Mouse (Mus musculus) adrenal gland, postnatal 36 days (tissue): ENCODE results near the gene Timm29. TPM values are rescaled to one million over a fixed set of nuclear protein-coding genes. Genes with fewer than 3 reads are reported as not detected.

Source experiments
- DNase-seq, 2 experiments: peaks; one replicate each; pipeline ENCODE4 v3.0.0; 2021; ENCODE audit warnings: mixed read lengths in 1 of 2
- long read RNA-seq, 2 experiments: library from polyadenylated mRNA; stranded (forward); transcript quantifications; one replicate each; pipeline ENCODE4 v2.0.0; 2021; ENCODE audit warnings: borderline sequencing depth in 2 of 2
- total RNA-seq, 2 experiments: library from RNA; stranded (reverse); gene quantifications; 2 replicates each; pipeline ENCODE4 v1.2.3; 2021

Gene Timm29
- 10 to 100 TPM; 57.4 to 68.8 TPM for total RNA-seq
- long read RNA-seq, experiment 1, transcript Timm29-201 (2 exons, 3,170 nt), result major isoform, 43 of 57 reads
- long read RNA-seq, experiment 1, partial matches to known transcripts, result 0 of 57 reads
- long read RNA-seq, experiment 1, other reads (novel, unspliced or antisense), result 14 of 57 reads
- long read RNA-seq, experiment 2, transcript Timm29-201 (2 exons, 3,170 nt), result major isoform, 30 of 32 reads
- long read RNA-seq, experiment 2, partial matches to known transcripts, result 0 of 32 reads
- long read RNA-seq, experiment 2, other reads (novel, unspliced or antisense), result 2 of 32 reads

DNA sequence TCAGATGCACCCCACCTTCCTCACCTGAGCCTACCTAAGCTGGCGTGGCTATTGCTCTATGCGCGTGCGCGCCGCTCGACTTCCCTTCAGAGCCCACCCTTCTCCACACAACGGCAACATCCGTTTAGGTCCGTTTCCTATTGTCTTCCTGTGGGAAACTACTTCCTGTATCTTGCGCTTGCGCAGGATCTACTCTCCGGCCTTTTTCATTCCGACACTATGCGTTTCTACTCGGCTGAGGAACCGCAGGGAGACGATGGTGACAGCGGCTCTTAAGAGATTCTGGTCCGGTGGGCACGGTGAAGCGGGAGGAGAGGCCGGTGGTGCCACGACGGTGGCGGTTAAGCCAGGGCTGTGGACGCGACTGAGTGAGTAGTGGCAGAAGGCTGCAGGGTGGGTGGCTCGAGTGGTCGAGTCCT lies at the start of gene Timm29, which contains the start of gene Yipf2:
Gene Timm29 (plus strand): TSS at position 20 of the 419 bp plus-strand sequence.
Gene Yipf2 (minus strand): TSS at position 126 of the 419 bp plus-strand sequence.
- DNase-seq, result peak; percentile 87 to 88

DNA sequence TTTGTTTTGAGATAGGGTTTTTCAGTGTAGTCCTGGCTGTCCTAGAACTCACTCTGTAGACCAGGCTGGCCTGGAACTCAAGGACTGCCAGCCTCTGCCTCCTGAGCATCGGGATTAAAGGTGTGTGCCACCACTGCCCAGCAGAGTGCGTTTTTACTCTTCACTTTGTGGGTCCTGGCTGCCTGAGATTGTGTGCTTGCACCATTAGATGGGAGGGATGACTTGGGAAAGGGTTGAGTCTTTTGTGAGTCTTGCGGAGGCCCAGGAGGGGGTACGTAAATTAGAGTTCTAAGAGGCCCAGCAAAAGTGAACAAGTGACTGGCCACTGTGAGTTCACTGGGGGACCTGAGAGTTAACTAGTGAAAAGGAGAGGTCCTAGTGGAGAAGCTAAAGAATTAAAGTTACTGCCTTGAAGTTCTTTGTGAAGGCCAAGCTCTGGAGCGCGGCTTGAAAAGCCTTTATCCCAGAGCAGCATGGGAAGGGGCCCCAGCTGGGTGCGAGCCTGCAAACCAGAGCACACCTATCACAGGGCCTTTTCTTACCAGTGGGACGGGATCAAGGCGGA lies 47.1 kb upstream of the Timm29 start:
- no peak for DNase-seq

DNA sequence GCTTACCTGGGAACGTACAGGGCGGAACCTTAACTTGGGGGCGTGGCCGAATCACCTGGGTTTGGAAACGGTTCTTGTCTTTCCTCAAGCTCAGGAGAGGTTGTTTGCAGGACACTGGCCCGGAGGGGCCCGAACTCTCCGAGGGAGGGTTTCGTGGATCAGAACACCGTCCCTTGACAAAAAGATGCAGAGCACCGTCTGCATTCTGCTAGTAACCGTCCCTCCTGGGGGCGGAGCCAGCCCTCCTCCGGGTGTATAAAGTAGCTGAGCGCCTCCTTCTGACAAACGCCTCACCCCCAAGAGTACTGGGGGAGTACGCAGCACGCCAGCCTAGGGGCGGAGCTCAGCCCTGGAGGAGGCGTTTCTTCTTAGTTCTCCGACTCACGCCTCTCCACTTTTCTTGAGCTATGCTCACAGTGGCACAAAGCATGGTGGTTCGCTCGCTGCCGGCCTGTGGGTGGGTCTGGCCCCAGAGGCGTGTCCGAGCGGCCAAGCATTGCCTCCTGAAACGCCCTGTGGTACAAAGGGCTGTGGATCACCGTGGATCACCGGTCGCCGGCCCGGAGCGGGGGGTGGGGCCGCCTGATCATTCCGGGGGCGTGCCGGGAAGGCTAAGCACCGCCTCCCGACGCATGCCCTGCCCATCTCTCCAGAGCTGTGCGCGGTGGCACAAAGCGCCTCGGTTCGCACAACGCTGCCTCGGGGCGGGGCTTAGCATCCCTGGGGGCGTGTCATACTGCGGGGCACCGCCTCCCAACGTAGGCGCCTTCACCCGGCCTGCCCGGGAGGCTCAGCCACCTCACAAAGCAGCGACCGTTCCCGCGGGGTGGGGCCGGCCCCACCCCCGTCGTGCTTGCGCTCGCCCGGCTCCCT lies 46.4 kb upstream of the Timm29 start:
- peak; percentile 100 for DNase-seq

DNA sequence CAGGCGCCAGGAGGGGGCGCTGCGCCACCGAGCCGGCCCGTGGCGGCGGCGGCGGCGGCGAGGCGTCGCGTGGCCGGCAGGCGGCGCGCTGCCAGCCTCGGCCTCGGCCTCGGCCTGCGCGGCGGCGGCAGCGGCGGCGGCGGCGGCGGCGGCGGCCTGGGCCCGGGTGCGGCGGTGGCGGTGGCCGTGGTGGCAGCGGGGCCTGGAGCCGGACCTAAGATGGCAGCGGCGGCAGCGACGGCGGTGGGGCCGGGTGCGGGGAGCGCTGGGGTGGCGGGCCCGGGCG lies 45.8 kb upstream of the Timm29 start, which contains the start of gene Carm1:
Gene Carm1 (plus strand): TSS at position 106 of the 286 bp plus-strand sequence.
- no peak for DNase-seq

DNA sequence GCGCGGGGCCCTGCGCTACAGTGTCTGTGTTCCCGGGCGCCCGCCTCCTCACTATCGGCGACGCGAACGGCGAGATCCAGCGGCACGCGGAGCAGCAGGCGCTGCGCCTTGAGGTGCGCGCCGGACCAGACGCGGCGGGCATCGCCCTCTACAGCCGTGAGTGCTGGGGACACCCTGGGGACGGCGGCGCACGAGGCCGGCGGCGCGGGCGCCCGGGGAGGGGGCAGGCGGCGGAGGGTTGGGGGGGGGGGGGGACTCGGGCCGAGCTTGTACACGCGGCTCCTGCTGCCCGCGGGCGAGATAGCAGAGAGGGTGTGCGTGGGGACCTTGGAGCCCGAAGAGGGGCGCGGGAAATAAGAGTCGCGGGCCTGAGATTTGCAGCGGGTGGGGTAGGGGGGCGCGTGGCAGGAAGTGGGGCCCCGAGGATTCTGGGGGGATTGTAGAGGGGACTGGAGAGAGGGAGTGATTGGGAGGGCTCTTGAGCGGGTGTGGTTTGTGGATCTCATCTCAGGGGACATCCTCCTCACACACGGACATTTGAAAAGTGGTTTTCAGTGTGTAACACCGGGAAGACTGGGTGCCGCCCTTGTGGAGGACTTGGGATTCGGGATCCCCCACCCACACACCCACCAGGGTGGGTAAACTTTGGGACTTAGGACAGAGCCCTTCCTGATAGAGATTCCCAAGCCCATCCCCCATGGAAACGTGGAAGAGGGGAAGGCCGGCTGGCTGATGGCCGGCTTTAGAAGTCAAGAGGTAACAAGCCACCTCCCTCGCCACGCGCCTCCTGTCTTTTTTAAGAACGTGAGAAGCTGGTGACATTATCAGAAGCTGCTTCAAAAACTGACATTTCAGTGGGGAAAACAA lies 45.2 kb upstream of the Timm29 start:
- DNase-seq, result peak; percentile 55 to 70

DNA sequence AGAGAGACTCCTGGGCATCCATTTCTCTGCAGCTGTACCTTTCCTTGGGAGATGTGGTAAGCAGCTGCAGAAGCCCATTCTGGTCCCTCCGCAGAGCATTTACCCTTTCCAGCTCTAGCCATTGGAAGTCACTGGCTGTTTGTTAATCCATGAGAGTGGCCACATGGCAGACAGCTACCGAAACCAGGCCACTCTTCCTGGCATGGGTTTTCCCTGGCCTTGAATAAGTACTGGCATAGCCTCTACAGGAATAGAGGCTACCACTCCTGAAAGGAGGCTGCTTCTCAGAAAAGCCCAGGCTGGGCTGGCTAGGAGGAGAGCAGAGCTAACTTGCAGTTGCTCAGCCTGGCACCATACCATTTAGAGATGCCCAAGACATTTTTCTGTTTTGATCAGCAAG lies 41.5 kb upstream of the Timm29 start:
- peak in 1 of 2 experiments; percentile 27 for DNase-seq

DNA sequence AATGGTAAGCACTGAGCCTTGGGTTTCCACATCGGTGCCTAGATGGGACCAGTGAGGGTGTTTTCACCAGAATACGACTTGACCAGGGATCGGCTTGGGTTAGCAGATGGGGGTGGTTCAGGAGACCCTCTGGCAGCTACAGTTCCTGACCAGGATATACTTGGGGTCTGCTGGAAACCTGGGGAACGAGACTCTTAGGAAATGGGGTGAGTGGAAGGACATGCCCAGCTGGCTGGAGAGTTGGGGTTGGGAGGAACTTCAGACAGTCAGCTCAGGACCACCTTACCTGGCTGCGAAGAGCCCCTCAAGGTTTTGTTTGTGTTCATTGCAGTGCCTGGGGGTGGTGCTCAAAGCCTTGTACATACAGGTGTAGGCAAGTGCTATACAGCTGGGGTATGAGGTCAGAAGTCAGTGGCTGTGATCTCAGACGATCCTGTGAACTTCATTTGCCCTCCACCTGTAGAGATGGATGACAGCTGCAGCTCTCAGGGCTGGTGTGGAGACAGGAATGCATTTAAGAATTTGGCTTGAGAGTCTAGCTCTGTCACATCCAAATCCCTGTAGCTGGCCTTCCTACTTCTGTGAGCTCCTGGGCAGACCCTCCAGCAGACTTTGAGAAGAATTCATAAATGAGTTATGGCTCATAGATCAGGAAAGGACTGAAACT lies 38.8 kb upstream of the Timm29 start:
- DNase-seq, result no peak

DNA sequence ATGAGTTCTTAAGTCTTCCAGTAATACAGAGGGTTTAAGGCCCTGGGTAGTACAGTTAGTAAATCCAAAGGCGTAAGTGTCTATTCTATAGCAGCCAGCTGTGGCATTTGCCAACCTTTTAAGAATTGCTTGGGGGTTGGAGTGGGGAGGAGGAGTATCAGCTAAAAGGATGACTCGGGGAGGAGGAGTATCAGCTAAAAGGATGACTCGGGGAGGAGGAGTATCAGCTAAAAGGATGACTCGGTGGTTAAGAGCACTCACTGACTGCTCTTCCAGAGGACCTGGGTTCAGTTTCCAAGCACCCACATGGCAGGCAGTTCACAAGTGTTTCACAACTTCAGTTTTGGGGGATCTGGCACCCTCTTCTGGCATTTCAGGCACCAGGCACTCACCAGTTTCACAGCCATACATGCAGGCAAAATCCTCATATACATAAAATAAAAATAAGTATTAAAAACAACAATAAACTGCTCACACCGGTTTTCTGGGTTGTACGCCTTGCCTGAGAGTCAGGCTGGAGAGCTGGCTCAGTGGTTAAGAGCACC lies 37.3 kb upstream of the Timm29 start:
- no peak for DNase-seq

DNA sequence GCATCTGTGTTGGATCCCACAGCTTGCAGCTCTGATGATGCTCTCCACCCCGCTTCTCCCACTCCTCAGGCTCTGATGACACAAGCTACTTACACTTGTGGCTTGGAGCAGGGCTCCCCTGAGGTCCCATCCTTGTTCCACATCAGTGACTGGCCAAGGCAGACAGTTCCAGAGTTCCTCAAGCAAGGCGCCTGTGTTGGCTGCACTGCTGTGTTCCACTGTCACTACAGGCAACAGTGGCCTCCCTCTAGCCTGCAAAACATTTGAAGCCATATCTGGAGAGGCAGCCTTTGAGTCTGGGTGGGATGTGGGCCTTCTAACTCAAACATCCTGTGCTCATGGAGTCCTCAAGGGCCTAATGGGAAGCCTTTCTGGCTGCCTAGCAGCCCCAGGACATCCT lies 35.5 kb upstream of the Timm29 start:
- no peak for DNase-seq

DNA sequence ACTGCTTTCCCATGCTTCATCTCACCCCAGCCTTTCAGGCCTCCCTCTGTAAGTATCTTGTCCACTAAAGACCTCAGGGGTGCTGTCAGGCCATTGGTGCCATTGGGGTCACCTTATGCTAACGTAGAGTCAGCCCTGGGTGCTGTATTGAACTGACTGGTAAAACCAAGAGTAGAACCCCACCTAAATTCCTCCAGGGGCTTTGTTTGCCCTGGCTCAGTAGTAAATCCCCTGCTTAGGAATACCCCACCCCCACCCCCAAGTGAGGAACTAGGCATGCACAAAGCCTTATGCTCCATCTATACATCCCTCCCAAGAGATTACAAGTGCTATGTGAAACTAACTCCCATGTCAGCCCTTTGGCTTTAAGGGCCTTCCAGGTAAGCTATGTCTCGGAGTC lies 35.0 kb upstream of the Timm29 start:
- no peak for DNase-seq

DNA sequence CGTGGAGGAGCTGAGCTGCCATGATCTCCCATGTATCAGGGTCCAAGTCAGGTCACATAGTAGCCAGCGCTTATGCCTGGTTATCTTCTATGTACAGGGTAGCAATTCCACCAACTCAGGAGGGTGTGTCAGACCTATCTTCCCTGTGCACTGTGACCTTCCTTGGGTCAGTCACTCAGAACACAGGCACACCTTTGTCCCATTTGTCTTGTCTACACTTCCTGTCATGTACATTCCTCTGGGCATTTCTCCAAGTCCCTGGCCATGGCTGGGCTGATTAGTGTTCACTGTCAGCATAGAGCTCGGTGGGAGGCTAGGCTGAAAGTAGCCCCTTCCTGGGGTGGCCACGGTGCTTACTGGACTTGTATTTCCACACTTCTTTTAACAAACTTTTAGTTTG lies 34.2 kb upstream of the Timm29 start:
- DNase-seq, result peak; percentile 58 to 62

DNA sequence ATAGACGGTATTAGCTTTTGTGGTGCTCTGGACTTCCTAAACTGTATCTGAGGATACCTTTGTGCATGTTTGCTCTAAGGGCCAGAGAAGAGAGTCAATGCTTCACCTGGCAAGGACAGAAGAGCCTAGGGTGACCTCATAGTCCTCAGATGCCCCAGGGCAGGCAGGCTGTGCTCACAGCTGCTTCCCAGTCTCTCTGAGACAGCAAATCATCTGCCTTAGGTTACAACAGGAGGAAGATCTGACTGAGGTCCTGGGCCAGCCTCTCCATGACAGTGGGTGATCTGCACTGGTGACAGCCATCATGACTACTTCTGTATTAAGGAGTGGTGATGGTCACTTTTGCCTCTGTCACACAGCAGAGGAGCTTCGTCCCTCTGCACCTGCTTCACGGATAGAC lies 33.4 kb upstream of the Timm29 start:
- DNase-seq, result no peak

DNA sequence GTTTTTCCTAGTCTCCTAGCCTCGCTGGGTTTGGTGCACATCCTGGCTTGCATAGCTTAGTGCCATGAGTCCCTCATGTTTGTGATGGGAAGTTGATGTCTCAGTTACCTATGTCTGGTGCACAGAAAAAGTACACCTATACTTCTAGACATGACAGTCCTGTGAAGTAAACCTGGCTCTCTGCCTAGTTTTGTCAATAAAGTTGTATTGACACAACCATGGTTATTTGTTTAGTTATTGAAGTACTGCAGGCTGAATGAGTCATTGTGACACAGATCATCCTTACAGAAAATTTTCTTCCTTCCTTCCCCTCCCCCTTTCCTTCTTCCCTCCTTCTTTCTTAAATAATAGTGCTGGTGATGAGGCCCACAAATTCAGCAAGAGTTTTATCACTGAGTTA lies 28.1 kb upstream of the Timm29 start:
- DNase-seq, result no peak

DNA sequence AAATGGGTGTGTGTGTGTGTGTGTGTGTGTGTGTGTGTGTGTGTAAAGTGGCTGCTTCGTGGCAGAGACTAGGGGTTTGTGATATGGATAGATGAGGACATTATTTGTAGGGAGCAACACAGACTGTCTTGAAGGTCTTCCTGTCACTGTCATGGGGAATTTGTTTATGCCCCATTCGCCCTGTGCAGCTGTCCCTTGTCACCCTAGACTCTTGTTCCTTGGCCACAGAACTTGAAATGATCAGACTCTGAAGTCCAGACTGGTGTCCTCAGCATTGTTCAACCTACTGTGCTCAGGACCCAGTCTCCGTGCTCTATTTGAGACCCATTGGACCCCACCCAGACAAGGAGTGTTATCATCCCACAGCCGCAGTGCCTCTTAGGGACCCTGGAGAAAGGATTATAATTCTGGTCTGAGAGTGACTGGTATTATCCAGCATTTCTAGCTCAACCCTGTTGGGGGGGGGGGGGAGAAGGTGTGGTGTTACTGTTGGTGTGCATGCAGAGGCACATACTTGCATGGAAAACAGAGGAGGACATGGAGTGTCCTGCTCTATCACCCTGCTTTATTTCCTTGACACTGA lies 27.4 kb upstream of the Timm29 start:
- DNase-seq, result no peak

DNA sequence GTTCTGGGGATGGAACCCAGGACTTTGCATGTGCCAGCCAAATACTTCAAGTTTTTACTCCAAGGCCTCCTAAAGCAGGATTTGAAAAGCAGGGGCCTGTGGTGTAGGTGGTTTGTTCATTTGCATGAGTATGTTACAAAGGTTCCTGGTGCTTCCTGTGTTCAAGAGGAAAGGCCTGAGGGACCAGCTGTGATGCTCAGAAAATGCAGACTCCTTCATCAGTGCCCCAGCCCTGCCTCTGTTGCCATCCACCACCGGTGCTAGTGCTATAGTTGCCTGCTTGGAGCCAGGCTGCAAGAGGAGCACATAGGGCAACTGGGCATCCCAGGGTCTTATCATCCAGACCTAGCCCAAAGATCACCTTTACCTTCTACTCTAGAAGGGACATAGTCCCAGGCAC lies 26.0 kb upstream of the Timm29 start:
- DNase-seq, result no peak

DNA sequence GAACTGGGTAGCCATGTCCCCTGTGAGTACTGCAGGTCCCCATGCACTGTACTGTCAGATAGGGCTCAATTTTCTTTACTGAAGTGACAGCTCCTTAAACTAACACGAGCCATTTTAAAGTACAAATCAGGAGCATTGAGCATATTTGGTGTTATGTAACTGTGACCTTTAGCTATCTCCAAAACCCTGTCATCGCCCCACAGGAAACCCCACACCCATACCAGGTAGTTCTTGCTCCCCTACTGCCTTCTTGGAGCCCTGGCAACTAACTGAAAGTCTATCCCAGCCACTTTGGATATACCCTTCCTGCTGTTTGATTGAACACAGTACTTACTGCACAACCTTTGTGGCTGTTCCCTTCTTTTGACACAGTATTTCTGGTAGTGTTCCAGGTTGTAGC lies 25.5 kb upstream of the Timm29 start:
- DNase-seq, result no peak

DNA sequence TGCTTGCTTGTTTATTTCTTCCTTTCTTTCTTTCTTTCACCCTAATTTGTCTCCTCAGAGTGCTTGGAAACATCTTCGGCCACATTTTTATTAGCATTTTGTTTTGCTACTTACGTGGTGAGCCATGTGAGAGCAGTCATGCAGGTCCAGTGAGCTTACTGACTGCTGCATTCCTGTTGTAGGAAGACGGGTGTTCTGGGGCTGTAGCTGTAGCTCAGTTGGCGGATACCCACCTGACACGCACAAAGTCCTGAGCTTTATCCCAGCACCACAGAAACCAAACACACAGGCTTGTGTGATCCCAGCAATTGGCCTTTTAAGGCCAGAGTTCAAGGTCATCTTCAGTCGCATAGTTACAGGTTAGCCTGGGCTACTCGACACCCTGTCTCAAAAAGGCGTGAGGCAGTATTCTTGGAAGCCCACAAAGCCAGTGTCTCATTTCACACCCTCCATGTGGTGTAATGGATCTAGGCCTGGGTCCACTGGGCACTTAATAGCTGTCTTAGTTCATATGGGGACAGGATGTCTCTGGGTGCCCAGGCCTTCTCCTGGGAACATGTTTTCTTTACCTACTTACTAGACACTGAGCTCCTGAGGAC lies 23.8 kb upstream of the Timm29 start:
- no peak for DNase-seq

DNA sequence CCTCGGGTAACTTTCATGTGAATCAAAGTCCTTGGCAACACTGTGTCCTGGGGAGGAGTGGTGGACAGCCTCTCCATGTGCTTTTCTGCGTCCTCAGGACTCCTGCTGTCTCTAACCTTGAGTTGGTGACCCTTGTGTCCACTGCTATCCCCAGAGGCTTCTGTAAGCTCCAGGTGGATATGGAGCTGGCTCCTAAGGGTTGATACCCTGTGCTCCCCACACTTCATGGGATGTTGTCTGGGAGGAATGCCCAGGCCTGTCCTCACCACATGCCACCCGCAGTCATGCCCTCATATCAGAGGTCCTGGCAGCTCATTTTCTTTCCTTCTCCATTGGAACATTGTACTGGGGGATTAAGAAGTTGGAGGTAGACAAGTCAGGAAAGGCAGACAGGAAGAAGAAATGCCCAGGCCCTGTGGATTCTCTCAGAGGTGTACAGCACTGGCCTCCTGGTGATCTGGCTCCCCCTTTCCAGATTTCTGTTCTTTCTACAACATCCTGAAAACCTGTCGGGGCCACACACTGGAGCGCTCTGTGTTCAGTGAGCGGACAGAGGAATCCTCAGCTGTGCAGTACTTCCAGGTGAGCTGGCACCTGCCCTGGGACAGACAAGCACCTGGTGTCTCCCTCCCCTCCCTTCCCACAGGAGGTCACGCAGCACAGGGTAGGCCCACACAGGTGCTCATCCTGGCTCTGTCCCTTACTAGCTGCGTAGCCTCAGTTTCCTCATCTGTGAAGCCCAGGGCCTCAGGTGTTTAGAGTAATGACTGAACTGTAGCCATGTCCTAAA lies 18.3 kb upstream of the Timm29 start:
- no peak for DNase-seq

DNA sequence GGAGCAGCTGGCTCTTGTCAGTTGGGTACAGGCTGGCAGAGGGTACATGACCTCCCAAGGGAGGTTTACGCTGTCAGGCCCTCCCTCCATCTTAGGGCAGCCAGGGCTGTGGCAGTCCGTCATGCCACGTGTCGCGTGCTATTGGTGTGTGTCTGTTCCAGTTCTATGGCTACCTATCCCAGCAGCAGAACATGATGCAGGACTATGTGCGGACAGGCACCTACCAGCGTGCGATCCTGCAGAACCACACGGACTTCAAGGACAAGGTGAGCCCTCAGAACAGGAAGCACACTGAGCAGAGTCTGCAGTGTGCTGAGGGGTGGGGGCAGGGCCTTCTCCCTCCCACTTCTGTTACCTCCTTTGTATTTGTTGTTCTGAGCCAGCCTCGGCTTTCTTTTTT lies 17.3 kb upstream of the Timm29 start:
- DNase-seq, result no peak

DNA sequence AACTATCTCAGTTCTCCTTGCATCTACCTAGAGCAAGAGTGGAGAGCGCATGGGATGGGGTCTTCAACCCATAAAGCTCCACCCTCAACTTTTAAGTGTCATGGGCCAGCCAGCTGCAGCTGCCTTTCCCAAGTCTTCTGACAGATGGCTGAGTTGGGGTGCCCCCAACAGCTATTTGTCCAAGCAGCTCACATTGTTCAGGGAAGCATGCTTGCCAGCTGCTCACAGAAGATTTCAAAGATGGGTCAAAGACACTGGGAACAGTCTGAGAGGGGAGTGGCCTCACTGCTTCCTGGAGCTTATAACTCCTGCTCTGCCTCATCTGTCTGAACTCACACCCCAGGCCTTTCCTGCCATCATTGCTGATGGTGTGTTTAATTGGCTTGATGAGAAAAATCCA lies 16.2 kb upstream of the Timm29 start:
- no peak for DNase-seq
